10 mouse cellular contexts compared by ENCODE assay signal in the genomic region with DNA sequence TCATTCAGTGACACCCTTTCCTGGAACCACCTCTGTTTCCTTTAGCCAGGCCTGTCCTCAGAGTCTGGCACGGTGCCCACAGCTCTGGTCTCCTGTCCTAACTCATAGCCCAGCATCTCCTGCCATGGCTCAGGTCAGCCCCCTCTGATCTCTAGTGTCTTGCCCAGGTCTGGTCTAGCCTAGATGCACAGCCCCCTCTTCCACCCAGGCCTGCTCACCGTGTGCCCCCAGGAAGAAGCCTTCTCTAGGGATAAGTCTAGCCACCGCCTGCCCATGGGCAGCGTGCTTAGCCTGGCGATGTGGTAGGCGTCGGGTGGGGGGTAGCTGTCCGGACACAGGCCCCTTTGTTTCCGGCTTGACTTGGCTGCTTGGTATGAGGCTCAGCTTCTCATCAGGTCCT. TPM values are rescaled to one million over a fixed set of nuclear protein-coding genes. Genes with fewer than 3 reads are reported as not detected.
DNase-seq lines count a peak whose midpoint lies in the region; ATAC-seq and TF ChIP-seq lines count a peak whose summit lies in the region.
"Had no signal": no experiment of that assay in that cellular context is flagged by ENCODE, and none has a peak within 500 bp of the region (broad histone marks: within the 10 kb centered on the region; RNA-seq: fewer than 3 reads in every experiment).

No protein-coding gene starts in this region.

- H3K4me3 ChIP-seq in cerebellum, adult 2 months (replicated peaks; ENCODE audit: insufficient read depth, low read depth, low read length): no peak overlapping the region

- ATAC-seq in granulocyte monocyte progenitor cell, adult 5-6 weeks (replicated peaks; ENCODE audit: poor library complexity, severe bottlenecking): no peak
- ATAC-seq: inflammation-experienced regulatory T-cells, adult 6 months had no signal

- intact Hi-C loops in left cerebral cortex, postnatal 10 days (cut with DNase I): no loop called here

- peak overlapping the region; percentile 44; the same call in 1 of the 2 replicates for H3K27ac ChIP-seq in cerebellum, adult 2 months (ENCODE audit: insufficient read depth, low read length)

- H3K4me1 ChIP-seq in cerebellum, adult 2 months (ENCODE audit: control insufficient read depth, insufficient read depth, low read length): peaks cover 13% of the 10 kb centered on the region

- no peak for TF ChIP-seq POLR2A in cerebellum, adult 2 months (IDR thresholded peaks at IDR 0.05; ENCODE audit: borderline replicate concordance, insufficient read depth, low read length)
- no peak for TF ChIP-seq POLR2A in brain, embryonic 14.5 days (IDR thresholded peaks at IDR 0.05; ENCODE audit: borderline replicate concordance, extremely low read depth, insufficient read depth, insufficient read length, poor library complexity, severe bottlenecking)

- H3K27me3 ChIP-seq in cerebellum, adult 2 months (ENCODE audit: control insufficient read depth, insufficient read depth, low read length): no peaks in the 10 kb centered on the region

- TF ChIP-seq CTCF in cerebellum, adult 2 months (IDR thresholded peaks at IDR 0.05; ENCODE audit: borderline replicate concordance, insufficient read depth, low read depth, low read length): no peak
- no peak for TF ChIP-seq CTCF in brain, embryonic 14.5 days (IDR thresholded peaks at IDR 0.05; ENCODE audit: borderline replicate concordance, extremely low read depth, insufficient read depth, insufficient read length)

- peak; percentile 36 to 37 for DNase-seq in cerebellum, adult 2 months
- DNase-seq in cerebellum, postnatal 36 days: no peak
- DNase-seq in left cerebral cortex, postnatal 10 days (ENCODE audit: extremely low spot score in 1 of 2, low spot score in 2 of 2): peak; percentile 38 to 67
- DNase-seq in left cerebral cortex, adult 11 months (ENCODE audit: low spot score): no peak
- DNase-seq in brain, embryonic 14.5 days (ENCODE audit: low read depth): peak; percentile 44
- DNase-seq in layer of hippocampus, postnatal 14 days (ENCODE audit: low spot score in 2 of 2): peak; percentile 54 to 59
- no peak for DNase-seq in B cell, adult 2 months
- DNase-seq: gastrocnemius, postnatal 14 days had no signal

- WGBS in cerebellum, adult 2 months: 56% methylated on average over 9 of the region's 9 CpGs

RNA-seq across cellular contexts. Expression of a gene that starts 17.2 kb away (rescaled TPM):
- polyA plus RNA-seq in cerebellum, adult 2 months (2012; rRNA removed): 1.8 and 3.4 TPM in 2 replicates
- total RNA-seq in left cerebral cortex, postnatal 10 days (2021): 1 to 10 TPM; 3.1 to 3.3 TPM
- polyA plus RNA-seq in brain, embryonic 14.5 days (2012; rRNA removed): 21.7 and 23.0 TPM in 2 replicates
- 1 to 10 TPM in 1 of 2 experiments, under 1 TPM in 1; 0.85 to 1.5 TPM for total RNA-seq in layer of hippocampus, postnatal 14 days (2021)
- total RNA-seq in granulocyte monocyte progenitor cell, adult 5-6 weeks (2014; fragmentation: Nextera tagmentation): not detected in 2 replicates
- not detected in 2 replicates for total RNA-seq in granulocyte monocyte progenitor cell, adult 5-6 weeks (2017)
- polyA plus RNA-seq: inflammation-experienced regulatory T-cells, adult 6 months had no signal

RNA-seq across cellular contexts. Expression of a gene that starts 20.8 kb away (rescaled TPM):
- 178 and 197 TPM in 2 replicates for polyA plus RNA-seq in cerebellum, adult 2 months (2012; rRNA removed)
- 10 to 100 TPM; 40.6 to 44.6 TPM for total RNA-seq in left cerebral cortex, postnatal 10 days (2021)
- polyA plus RNA-seq in brain, embryonic 14.5 days (2012; rRNA removed): 23.6 and 45.8 TPM in 2 replicates
- 10 to 100 TPM; 30.3 to 40.9 TPM for total RNA-seq in layer of hippocampus, postnatal 14 days (2021)
- not detected in 2 replicates for total RNA-seq in granulocyte monocyte progenitor cell, adult 5-6 weeks (2014; fragmentation: Nextera tagmentation)
- total RNA-seq in granulocyte monocyte progenitor cell, adult 5-6 weeks (2017): not detected in 2 replicates
- polyA plus RNA-seq: inflammation-experienced regulatory T-cells, adult 6 months had no signal

RNA-seq across cellular contexts. Expression of a gene that starts 28.1 kb away (rescaled TPM):
- polyA plus RNA-seq in cerebellum, adult 2 months (2012; rRNA removed): 41.0 and 42.0 TPM in 2 replicates
- total RNA-seq in left cerebral cortex, postnatal 10 days (2021): 100 to 1,000 TPM; 165 to 170 TPM
- 156 and 175 TPM in 2 replicates for polyA plus RNA-seq in brain, embryonic 14.5 days (2012; rRNA removed)
- total RNA-seq in layer of hippocampus, postnatal 14 days (2021): 10 to 100 TPM; 94.4 to 99.7 TPM
- total RNA-seq in granulocyte monocyte progenitor cell, adult 5-6 weeks (2014; fragmentation: Nextera tagmentation): 0.73 TPM in 1 of 2 replicates, not detected in the other
- 0.04 TPM in 1 of 2 replicates, not detected in the other for total RNA-seq in granulocyte monocyte progenitor cell, adult 5-6 weeks (2017)
- polyA plus RNA-seq: inflammation-experienced regulatory T-cells, adult 6 months had no signal

RNA-seq across cellular contexts. Expression of a gene that starts 32.0 kb away (rescaled TPM):
- 669 and 676 TPM in 2 replicates for polyA plus RNA-seq in cerebellum, adult 2 months (2012; rRNA removed)
- 100 to 1,000 TPM; 464 to 465 TPM for total RNA-seq in left cerebral cortex, postnatal 10 days (2021)
- polyA plus RNA-seq in brain, embryonic 14.5 days (2012; rRNA removed): 453 and 682 TPM in 2 replicates
- total RNA-seq in layer of hippocampus, postnatal 14 days (2021): 100 to 1,000 TPM; 433 TPM
- total RNA-seq in granulocyte monocyte progenitor cell, adult 5-6 weeks (2014; fragmentation: Nextera tagmentation): 253 and 300 TPM in 2 replicates
- 97.8 and 111 TPM in 2 replicates for total RNA-seq in granulocyte monocyte progenitor cell, adult 5-6 weeks (2017)

RNA-seq across cellular contexts. Expression of a gene that starts 36.7 kb away (rescaled TPM):
- 16.6 and 18.0 TPM in 2 replicates for polyA plus RNA-seq in cerebellum, adult 2 months (2012; rRNA removed)
- 10 to 100 TPM in 1 of 2 experiments, 1 to 10 TPM in 1; 8.0 to 10.1 TPM for total RNA-seq in left cerebral cortex, postnatal 10 days (2021)
- 22.7 and 36.5 TPM in 2 replicates for polyA plus RNA-seq in brain, embryonic 14.5 days (2012; rRNA removed)
- total RNA-seq in layer of hippocampus, postnatal 14 days (2021): 10 to 100 TPM; 10.0 to 10.2 TPM
- total RNA-seq in granulocyte monocyte progenitor cell, adult 5-6 weeks (2014; fragmentation: Nextera tagmentation): 13.3 and 15.6 TPM in 2 replicates
- 8.9 and 9.6 TPM in 2 replicates for total RNA-seq in granulocyte monocyte progenitor cell, adult 5-6 weeks (2017)

Comparison
In these comparisons a context has a peak if more than half of its experiments do, and no peak if none do; other contexts are left out.
1. DNase-seq: peak in cerebellum, adult 2 months (2 of 2), left cerebral cortex, postnatal 10 days (2 of 2), brain, embryonic 14.5 days (single experiment) and layer of hippocampus, postnatal 14 days (2 of 2); none in cerebellum, postnatal 36 days (0 of 2), left cerebral cortex, adult 11 months (single experiment) and B cell, adult 2 months (0 of 2).
2. RNA of a gene that starts 20.8 kb away (total RNA-seq): 40.6 to 44.6 TPM in left cerebral cortex, postnatal 10 days and 30.3 to 40.9 TPM in layer of hippocampus, postnatal 14 days; not detected in granulocyte monocyte progenitor cell, adult 5-6 weeks; every median in the first group is over 10 times any median in the second.
3. RNA of a gene that starts 28.1 kb away (total RNA-seq): 165 to 170 TPM in left cerebral cortex, postnatal 10 days and 94.4 to 99.7 TPM in layer of hippocampus, postnatal 14 days; 0.04 to 0.73 TPM in granulocyte monocyte progenitor cell, adult 5-6 weeks; every median in the first group is over 10 times any median in the second.